Mouse (Mus musculus) lung, postnatal 10 days (tissue): Measurements from ENCODE around the gene Itga3.

Experiments
- DNase-seq: peaks from one replicate; pipeline ENCODE4 v3.0.0; 2021

Gene Itga3

DNA sequence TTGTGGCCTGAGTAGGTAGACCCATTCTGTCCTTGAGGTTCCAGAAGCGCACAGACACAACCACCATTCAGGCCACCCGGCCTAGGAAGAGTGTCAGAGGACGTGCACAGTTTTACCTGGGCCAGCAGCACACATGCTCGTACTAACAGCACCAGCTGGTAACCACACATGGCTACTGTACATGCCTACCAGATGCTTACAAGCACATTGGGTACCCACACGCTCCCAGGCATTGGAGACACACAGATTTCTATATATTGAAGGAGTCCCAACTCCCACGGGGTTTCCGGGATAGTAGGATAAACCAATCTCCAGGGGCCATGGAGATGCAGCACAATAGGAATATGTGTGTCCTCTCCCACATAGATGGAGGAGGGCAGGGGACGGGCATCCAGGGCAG is 73.9 kb downstream of the Itga3 start:
- DNase-seq = no peak

DNA sequence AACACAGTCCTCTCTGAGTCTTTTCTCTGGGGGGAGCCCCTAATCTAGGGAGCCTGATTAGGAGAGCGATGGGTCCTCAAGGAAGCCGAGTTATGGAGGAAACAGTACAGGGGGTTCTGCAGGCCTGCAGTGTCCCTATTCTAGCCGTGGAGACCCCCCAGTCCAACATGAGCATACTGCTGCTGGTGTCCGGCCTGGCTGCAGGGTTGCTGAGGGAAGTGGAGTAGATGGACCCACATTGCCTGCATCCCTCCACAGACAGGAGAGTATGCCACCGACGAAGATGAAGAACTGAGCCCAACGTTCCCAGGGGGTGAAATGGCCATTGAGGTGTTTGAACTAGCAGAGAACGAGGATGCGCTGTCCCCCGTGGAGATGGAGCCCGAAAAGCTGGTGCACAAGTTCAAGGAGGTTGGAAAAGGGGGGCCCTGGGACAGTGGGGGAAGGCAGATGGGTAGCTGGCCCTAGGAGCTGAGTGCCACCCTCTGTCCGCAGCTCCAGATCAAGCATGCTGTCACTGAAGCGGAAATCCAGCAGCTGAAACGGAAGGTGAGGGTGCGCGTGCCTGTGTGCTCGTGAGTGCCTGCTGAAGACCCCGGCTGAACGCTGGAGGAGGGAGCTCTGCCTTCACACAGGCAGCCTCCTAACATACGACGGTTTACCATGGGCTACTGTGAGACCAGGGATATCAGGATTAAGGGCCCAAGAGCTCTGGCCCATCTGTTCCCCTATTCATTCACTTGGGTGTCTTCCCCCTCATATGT is 74.8 kb downstream of the Itga3 start:
- DNase-seq = no peak

DNA sequence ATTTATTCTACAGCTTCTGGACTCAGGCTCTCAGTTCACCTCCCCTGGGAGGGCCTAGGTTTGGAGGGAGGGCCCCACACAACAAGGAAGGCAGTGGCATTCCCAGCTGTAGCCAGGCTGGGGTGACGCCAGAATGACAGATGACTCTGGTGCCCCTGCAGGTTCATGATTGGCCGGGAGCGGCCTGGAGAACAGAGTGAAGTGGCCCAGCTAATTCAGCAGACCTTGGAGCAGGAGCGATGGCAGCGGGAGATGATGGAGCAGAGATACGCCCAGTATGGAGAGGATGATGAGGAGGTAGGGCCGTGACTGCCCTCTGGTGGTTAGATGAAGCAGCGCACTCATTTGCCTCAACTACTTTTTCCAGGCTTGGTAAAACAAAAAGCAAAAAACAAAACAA is 75.5 kb downstream of the Itga3 start:
- DNase-seq = peak; percentile 83

DNA sequence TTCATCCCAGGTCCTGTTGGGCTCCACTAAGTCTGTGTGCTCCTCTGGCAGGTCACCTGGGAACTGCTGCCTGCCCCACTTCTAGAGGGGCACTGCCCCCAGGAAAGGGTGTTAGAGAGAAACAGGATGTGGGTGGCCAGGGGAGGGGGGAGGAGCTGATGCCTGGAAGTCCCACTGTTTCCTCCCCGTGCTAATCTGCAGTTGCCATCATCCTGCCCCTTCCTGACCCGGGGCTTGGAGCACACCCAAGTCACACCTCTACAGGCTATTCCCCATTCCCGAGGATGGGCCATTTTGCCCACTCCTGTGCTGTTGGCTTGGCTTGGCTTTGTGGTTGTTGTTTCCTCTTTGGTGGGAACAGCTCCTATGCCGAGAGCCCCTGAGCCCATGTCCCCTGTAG is 76.1 kb downstream of the Itga3 start:
- peak; percentile 86 for DNase-seq

DNA sequence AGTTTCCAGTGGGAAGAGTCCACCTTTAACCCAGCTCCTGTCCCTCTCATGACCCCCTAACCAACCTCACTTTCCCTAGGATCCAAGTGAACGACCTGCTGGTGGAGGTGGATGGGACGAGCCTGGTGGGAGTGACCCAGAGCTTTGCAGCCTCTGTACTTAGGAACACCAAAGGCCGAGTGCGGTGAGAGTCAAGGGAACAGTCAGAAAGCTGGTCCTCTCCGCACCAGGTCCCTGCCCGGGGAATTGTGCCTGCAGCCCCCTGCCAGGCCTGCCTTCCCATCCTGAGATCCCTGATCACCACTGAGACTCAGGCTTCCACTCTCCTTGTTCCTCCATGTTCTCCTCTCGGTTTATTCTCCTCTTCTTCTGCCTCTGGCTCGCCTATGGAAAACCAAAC is 76.5 kb downstream of the Itga3 start:
- DNase-seq = no peak

DNA sequence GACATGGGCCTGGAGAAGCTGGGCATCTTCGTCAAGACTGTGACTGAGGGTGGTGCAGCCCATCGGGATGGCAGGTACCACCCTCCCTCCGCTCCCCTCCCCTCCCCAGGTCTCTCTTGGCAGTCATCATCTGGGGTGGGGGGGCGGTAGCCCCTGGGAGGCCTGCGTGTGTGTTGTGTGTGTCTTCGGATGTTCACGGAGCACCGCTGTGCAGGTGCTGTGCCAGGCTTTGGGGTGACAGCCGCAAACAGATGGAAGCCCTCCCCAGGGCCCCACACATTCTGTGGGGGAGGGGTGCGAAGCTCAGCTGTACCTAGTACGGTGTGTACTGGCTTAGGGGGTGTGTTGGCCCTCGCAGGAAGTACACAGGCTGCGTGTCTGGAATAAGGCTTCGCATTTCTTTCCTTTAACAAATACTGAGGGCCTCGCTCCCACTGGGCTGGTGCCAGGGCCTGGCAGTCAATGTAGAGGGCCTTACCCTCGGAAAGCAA is 78.5 kb downstream of the Itga3 start:
- no peak for DNase-seq

DNA sequence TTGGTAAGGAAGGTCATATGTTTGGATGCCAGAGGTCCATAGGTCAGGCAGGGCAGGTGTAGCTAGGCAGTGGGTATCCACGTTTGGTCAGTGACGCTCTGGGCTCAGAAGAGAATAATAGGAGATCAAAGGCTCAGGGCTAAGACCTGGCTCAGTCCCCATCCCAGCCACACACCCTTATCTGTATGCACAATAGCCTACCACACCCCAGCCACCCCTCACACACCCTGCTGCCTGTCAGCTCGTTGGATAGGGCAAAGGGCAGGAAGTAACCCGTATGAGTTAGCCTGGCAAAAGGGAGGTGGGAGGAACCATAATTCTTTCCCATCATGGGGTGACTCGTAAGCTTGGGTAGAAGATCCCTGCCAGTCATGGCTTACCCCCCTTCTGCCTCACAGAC is 79.0 kb downstream of the Itga3 start:
- DNase-seq = peak; percentile 46

DNA sequence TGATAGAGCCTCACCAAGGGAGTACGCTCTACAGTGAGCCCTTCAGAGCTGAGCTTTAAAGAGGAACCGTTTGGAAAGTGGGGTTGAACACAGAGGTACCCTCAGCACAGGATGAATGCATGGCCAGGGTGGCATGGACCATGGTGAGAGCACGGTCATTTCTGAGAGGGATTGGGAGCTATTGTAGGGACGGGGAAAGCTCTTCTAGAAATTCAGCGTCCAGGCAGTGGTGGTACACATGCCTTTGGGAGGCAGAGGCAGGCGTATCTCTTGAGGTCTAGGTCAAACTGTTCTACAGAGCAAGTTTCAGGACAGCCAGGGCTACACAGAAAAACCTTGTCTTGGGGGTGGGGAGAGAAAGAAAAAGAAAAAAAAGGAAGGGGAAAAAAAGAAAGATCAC is 79.6 kb downstream of the Itga3 start:
- no peak for DNase-seq

DNA sequence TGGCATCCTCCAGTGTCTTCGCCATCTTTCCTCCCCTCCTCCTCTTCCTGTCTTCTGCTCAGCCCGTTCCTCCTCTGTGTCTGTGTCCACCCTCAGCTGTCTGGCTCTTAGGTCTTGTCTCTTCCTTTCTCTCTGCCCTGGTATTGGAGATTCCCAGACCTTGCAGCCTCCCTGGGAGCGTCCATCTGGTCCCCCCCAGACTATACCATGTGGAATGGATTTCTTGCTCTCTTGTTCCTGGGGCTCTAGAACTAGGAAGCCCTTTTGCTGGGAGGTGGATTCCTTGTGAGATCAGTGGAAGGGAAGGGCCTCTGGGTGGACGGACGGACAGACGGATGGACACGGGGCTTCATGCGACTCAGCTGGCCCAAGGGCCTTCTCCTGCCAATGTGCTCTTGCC is 80.5 kb downstream of the Itga3 start:
- DNase-seq = no peak

DNA sequence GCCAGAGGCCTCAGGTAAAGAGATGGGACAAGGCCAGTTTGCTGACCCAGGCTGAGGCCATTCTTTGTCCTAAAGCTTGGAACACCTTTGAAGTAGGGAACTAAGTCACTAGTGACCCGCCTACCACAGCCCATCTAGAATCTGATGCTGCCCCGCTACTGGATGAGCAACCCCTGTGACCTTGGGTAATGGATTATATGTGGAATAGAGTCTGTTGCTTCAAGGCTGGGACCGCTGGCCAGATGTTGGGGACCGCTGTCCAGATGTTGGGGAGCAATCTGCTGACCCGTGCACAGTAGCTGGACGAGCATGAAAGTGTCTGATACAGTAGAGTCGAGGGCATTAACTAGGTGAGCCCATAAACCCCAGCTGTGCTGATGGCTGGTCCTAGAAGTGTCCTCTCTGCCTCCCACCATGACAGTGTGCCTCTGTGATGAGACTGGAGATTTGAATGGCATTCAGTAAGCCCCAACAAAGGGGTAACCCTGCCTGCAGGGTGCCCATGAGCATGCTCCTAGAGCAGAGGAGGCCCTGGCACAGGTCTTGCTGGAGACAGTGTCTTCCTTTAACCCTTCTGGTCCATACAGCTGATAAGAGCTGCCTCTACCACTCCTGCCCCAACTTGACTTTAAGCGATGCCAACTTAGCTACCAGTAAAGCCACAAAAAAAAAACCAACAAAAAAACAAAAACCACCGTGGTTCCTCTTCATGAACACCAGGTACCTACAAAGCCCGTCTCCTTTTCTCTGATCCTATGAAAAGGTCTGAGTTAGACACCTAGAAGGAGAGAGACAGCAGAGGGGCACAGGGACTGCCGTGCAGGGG is 81.4 kb downstream of the Itga3 start:
- DNase-seq = no peak
